Mouse (Mus musculus) embryo, embryonic 11 days (tissue): ENCODE measurements around the gene Sbno2.

Source experiments
- DNase-seq: peaks from one replicate; pipeline ENCODE4 v3.0.0-alpha.2; 2015

Gene Sbno2

DNA sequence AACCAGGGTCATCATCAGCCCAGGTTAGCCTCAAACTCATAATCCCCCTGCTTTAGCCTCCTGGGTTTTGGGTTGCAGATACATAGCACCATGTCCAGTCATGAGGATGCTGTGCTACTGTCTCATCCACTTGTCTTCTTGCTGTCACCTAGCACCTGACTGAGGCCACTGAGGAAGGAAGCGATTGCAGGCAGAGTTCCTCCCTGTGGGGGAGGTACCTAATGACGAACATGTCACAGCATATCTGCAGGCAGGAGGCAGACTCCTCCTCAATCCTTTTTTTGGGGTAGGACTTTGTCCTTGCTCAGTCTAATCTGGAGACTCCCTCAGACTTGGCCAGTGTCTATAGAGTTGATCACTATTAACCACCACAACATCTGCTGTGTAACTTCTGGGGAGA lies 16.3 kb upstream of the Sbno2 start:
- DNase-seq: no peak

- DNase-seq: no peak
Observed at GRCm38 (mm10) chr10:80120146-80120545, 14.8 kb upstream of the Sbno2 start.

DNA sequence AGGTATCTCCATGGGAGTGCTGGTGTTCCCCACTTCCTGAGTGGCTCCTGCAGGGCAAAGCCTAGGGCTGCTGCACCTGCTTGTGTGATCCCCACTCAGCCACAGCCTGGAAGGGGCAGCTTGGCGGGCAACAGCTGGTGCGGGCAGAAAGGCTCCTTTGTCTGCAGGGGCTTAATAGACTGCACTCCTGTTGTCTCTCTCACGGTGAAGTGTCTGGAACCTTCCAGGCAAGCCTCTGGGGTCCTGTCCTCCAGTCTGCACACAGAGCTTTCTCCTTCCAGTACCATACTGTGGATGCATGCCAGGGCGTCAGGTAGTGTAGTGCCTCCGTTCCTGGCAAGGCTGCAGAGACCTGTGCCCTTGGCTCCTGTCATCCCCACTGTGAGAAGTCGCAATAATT lies 13.2 kb upstream of the Sbno2 start:
- no peak for DNase-seq

GRCm38 (mm10) chr10:80117736-80118135 lies 12.4 kb upstream of the Sbno2 start:
- no peak for DNase-seq

- peak; percentile 40 for DNase-seq
Observed at GRCm38 (mm10) chr10:80116927-80117691, 11.7 kb upstream of the Sbno2 start.

GRCm38 (mm10) chr10:80116563-80116926 lies 11.2 kb upstream of the Sbno2 start:
- peak; percentile 26 for DNase-seq

DNA sequence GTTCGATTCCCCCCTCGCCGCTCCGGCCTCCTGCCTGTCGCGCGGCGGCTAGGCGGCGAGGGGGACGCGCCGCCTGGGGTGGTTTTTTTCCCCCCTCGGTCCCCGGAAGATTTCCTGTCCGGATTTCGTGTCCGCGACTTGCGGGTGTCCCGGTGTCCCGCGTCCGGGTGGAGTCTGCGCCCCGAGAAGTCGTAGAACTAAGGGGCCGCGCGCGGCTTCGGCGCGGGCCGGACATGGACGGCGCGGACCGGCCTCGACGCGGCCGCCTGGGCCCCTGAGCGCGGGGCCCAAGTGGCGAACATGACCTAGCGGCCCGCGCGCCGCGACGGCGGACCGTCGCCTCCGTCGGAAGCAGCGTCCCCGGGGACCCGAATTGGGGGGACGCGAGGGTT lies 10.6 kb upstream of the Sbno2 start:
- peak; percentile 50 for DNase-seq

DNA sequence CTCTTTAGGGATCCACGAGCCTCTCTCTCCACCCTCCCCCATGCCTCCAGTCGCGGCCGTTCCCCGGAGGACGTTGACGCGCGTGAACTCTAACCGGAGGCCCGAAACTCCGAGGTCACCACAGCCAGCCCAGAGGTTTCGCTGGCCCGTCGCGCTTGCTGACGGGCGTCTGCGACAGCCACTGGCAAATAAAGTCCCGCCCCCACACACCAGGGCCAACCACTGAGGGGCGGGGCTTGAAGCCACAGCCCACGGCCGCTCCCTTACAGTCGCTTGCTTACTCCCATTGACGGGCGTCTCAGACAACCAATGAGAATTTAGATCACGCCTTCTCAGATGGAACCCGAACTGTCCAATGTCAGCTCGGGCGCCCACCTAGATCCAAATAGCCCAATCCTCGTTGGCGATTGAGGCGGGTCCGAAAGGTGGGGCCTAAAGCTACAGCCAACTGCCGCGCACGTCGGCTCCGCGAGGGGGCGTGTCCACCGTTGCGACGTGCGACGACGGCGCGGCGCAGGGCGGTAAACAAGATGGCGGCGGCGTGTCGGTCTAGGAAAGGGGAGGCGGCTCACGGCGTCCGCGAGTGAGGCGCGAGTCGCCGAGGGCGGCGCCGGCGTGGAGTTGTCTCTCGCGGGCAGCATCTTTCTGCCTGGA lies 10.0 kb upstream of the Sbno2 start, which contains the start of gene Stk11:
Stk11 (plus strand) TSS at position 514 of the 654 bp plus-strand sequence.
- DNase-seq: peak; percentile 100

GRCm38 (mm10) chr10:80114341-80115284 lies 9.2 kb upstream of the Sbno2 start:
- peak; percentile 95 for DNase-seq

DNA sequence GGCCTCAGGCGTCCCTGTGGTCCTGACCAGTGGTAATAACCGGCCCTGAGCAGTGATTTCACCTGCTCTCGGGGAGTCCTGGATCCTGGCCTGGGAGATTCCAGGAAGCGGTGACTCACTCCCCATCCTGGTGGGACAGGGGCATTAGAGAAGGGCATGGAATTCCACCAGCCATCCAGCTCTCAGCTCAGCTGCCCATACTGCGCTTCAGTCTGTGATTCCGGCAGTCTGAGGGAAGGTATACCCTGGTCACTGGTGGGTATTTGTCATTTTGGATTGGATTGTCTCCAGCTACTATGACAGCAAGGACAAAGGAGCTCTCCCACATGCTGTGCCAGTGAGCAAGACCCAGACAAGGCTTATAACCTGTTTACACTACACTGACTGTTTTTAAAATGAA lies 2.3 kb upstream of the Sbno2 start:
- no peak for DNase-seq

DNA sequence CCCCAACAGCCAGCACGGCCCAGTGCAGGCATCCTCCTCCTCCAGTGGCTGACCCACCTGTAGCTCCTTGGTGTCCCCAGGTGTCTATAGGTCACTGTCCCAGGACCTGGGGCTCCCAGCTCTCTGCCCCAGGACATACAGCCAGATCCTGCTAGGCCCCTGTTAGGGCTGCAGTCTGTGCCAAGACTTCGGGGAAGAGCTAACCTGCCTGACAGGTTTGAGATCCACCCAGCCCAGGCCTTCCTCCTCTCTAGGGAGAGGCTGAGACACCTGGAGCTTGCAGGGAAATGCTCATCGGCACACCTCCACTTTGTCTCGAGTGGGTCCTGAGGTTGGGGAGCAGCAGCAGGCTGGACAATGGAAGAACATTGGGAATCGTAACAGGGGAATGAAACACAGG lies 555 bp upstream of the Sbno2 start:
- no peak for DNase-seq

- no peak for DNase-seq
Observed at GRCm38 (mm10) chr10:80104181-80104580, 1.2 kb downstream of the Sbno2 start.

DNA sequence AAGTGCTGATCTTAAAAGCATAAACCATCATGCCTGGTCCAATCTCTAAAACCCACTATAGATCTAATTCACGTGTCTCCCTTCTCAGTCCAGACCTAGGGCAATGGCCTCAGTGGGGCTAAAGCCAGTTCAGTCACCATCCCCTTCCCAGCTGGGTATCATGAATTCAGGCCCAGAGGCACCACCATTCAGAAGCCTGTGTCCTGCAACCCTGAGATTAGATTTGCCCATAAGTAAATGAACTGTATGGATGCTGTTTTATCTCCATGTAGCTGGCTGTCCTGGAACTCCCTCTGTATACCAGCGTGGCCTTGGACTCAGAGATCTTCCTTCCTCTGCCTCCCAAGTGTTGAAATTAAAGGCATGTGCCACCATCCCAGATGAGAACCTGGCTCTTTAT lies 2.3 kb downstream of the Sbno2 start:
- no peak for DNase-seq

DNA sequence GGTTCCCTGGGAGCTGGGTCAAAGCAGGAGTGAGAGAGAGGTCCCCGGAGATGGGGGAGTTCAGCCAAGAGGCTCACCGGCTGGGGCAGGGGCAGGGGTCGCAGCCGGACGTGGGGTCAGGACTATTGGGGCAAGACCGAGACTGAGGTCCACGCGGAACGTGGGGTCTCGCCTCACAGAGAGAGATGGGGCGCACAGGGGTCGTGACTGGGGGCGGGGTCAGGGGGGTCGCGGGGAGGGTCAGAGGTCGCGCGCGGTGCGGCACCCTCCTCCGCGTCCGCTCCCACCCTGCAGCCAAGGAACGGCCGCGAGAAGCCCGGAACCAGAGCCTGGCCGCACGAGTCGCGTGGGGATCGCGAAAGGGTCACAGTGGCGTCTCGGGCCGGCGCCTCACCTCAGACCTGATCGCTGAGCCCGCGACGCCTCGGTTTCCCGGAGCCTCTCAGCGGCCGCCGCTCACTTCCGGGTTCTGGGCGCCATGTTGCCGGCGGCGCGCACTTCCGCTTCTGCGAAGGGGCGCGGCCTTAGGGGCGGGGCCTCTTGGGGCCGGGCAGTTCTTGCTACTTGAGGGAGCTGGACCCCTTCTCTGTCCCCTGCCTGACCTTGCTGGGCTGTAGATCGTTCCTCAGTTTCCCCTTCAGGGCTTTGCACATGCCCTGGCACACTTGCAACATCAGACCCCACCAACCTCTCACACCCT lies 3.0 kb downstream of the Sbno2 start:
- DNase-seq: peak; percentile 94

- no peak for DNase-seq
Observed at GRCm38 (mm10) chr10:80100982-80101381, 4.4 kb downstream of the Sbno2 start.

- no peak for DNase-seq
Observed at GRCm38 (mm10) chr10:80098630-80099029, 6.7 kb downstream of the Sbno2 start.

GRCm38 (mm10) chr10:80097275-80097674 lies 8.1 kb downstream of the Sbno2 start:
- peak; percentile 32 for DNase-seq

DNA sequence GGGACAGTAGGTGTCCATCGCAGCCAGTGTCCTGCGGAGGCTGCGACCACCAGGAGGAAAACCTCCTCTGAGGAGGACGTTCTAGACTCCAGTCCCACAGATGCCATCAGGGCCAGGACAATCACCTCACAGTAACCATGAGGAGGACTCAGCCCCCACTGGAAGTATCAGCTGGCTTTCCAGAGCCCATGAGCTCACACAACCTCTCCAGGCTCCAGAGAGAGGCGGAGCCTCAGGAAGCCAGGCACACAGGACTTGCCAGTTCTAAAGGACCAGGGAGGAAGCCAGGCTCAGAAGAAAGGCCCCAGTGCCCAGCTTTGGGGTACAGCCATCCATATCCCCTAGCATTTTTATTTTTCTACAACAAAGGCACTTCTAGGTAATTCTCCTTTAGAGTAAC lies 9.8 kb downstream of the Sbno2 start:
- DNase-seq: no peak

GRCm38 (mm10) chr10:80094684-80095083 lies 10.7 kb downstream of the Sbno2 start:
- DNase-seq: no peak

GRCm38 (mm10) chr10:80094085-80094484 lies 11.3 kb downstream of the Sbno2 start:
- no peak for DNase-seq

DNA sequence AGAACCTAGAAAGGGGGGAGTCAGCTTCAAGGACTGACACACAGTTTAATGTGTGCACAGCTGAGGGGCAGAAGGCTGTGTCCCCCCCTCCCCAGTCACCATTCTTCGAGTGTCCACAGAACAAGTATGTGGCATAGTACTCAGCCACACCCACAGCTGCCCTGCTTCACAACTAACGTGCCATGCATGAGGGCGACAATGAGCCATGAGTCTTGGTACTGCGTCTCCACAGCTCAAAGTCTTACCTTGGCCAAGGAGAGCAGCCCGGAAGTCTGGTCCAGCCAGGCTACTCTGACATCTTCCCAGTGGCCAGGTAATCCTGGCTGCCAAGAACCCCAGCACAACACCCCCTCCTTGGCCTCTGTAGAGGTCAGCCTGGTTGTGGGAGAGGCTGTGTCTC lies 12.7 kb downstream of the Sbno2 start:
- DNase-seq: no peak

DNA sequence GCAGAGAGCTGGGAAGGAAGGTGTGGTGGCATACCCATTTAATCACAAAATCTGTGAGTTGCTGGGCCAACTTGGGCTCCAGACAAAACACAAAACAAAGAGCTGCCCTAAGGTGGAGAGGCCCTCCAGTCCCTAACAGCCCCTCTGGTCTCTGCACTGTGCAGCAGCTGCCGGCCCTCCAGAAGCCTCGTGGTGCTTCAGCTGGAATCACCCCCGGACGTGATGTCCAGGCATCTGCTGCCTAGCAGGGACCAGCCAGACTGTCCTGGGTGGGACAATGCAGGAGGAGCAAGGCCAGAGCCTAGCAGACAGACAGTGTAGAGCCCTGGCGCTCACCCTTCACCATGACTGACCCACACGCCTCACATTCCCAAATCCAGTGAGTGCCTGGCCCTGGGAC lies 13.8 kb downstream of the Sbno2 start:
- DNase-seq: no peak

GRCm38 (mm10) chr10:80089146-80089545 lies 16.2 kb downstream of the Sbno2 start:
- no peak for DNase-seq
